Mouse (Mus musculus) layer of hippocampus, adult 2 months (tissue): ENCODE results near the gene Nid1. TPM values are rescaled to one million over a fixed set of nuclear protein-coding genes. Genes with fewer than 3 reads are reported as not detected.
A peak's percentile ranks its signal among the peaks of the same experiment; 100 is the strongest.

ENCODE experiments used
- DNase-seq, 2 experiments: peaks; one replicate each; pipeline ENCODE4 v3.0.0; 2022; ENCODE audit warnings: low spot score in 2 of 2
- H3K27ac ChIP-seq: fragments of 200-600 bp; 2 replicates; pipeline ENCODE4 v1.8.1; 2022
- H3K4me3 ChIP-seq: fragments of 200-600 bp; 2 replicates; pipeline ENCODE4 v1.8.1; 2022; ENCODE audit warnings: mild to moderate bottlenecking
- CTCF ChIP-seq: fragments of 200-600 bp; conservative IDR thresholded peaks from 2 replicates; pipeline ENCODE4 v1.8.1; 2022; ENCODE audit warnings: antibody characterized with exemption, mild to moderate bottlenecking, moderate library complexity
- total RNA-seq, 2 experiments: library from RNA; stranded (reverse); gene quantifications; 2 replicates each; pipeline ENCODE4 v1.2.3; 2021

Gene Nid1
- total RNA-seq, 2 experiments from 2014 or later: 4.3 to 6.2 TPM

DNA sequence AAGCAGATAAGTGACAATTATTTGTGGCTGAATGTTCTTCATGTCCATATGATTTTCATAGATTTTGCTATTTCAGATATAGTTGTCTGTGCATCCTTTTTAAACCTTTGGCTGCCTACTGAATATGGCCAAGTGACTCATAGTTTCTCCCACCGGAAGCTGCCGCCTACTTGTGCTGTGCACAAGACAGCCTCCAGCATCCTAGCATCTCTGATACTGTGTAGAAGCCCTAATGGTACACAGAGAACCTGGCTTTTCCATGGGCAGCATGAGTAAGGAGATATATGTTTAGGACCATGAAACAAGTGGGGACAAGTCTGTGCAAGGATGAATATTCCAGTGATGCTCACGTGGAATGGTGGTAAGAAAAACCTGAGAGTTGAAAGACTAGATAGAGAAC lies 117.8 kb downstream of the Nid1 start:
- DNase-seq: no peak
- Histone ChIP-seq H3K4me3 (no peak overlapping the region), H3K27ac (peak overlapping the region; percentile 72)
- no peak for TF ChIP-seq CTCF

- Histone ChIP-seq H3K27ac (peak overlapping the region; percentile 68), H3K4me3 (no peak overlapping the region)
- TF ChIP-seq CTCF: no peak
- no peak for DNase-seq
These were observed 119.8 kb downstream of the Nid1 start for GRCm38 (mm10) chr13:13557001-13557743.

DNA sequence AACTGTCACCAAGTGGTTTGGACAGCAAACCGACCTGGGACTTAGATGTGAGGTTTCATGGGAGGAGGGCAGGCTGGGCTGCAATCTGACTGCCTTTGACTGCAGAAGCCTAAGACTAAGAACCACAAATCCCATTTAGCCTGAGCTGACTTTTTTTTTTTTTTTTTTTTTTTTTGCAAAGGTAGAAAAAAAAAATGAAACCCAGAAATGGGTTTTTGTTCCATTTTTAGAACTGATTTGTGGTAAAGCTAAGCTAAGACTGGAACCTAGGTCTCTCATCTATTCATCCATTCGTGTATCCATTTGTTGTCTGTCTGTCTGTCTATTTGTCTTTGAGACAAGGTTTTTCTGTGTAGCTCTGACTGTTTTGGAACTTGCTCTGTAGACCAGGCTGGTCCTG lies 120.9 kb downstream of the Nid1 start:
- no peak for TF ChIP-seq CTCF
- H3K4me3 ChIP-seq: no peak overlapping the region
- DNase-seq: no peak
- no peak overlapping the region for H3K27ac ChIP-seq

GRCm38 (mm10) chr13:13558900-13559299 lies 121.5 kb downstream of the Nid1 start:
- no peak for TF ChIP-seq CTCF
- no peak for DNase-seq
- Histone ChIP-seq H3K4me3 (no peak overlapping the region), H3K27ac (no peak overlapping the region)

Other genes starting within 250 kb of the Nid1 start
- 10 to 100 TPM; 21.5 to 21.6 TPM for gene Gpr137b, start 43.5 kb upstream of the Nid1 start, total RNA-seq
- gene Lyst, start 152.8 kb downstream of the Nid1 start, total RNA-seq: 100 to 1,000 TPM in 1 of 2 experiments, 10 to 100 TPM in 1; 96.3 to 107 TPM